Comparison of ENCODE assay signal across 10 mouse cellular contexts in the genomic region with DNA sequence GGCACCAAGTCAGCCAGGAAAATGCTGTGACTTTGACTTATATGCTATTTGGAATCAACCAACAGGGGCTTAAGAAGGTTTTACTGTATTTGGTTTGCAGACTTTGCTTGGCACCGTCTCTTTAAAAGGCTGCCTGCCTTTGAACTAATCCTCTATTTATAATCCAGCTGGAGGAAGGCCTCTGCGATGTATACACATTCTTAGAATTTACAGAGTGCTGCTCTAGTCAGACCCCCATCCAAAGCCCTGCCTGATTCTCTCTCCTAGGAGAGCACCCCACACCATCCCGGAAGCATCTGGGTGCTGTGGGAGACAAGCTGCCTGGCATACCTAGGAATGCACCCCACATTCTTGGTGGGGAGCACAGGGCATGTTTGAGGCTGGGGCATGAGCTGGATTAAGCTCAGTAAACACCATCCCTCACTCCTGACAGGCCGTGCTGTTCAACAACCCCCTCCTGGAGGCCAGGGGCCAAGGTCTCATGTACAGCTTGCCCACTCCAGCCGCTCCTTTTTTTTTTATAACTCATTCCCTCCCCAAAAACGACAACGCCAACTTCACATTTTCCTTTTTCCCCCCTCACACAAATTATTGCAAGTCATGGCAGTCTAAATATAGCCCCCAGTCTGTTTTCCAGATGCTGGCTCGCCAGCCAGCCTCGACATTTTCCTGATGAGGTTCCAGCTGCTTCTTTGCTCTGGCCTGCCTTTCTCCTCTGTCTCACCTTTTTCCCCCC.
DNase-seq lines count a peak whose midpoint lies in the region; ATAC-seq and TF ChIP-seq lines count a peak whose summit lies in the region.
"Had no signal": no experiment of that assay in that cellular context is flagged by ENCODE, and none has a peak within 500 bp of the region (broad histone marks: within the 10 kb centered on the region; RNA-seq: fewer than 3 reads in every experiment).

No protein-coding gene starts in this region.

- WGBS in neural tube, embryonic 13.5 days = 60% methylated on average over 9 of the region's 9 CpGs

- peaks cover 49% of the 10 kb centered on the region for H3K4me1 ChIP-seq in neural tube, embryonic 13.5 days (replicated peaks)

- no peaks in the 10 kb centered on the region for H3K27me3 ChIP-seq in neural tube, embryonic 13.5 days

- H3K9me3 ChIP-seq in neural tube, embryonic 13.5 days = no peaks in the 10 kb centered on the region

- DNase-seq in gastrocnemius, adult 2 months = no peak
- DNase-seq in gastrocnemius, adult 18-20 months (ENCODE audit: low spot score) = no peak
- no peak for DNase-seq in neural tube, embryonic 10.5 days (ENCODE audit: extremely low spot score, low spot score)
- DNase-seq in liver = peak; percentile 33
- peak; percentile 85 for DNase-seq in yolk sac, embryonic 10.5 days (ENCODE audit: low spot score)
- DNase-seq in thymus, postnatal 4 days = no peak
- no peak for DNase-seq in left cerebral cortex, adult 9 months (ENCODE audit: low spot score in 2 of 2)
- DNase-seq: cerebellum, postnatal 10 days; thymus, adult 18-20 months had no signal

- no peak for TF ChIP-seq CTCF in gastrocnemius, adult 2 months (IDR thresholded peaks at IDR 0.05)

- no peak for ATAC-seq in neural tube, embryonic 13.5 days (ENCODE audit: low read depth)

- H3K27ac ChIP-seq in gastrocnemius, adult 2 months = peak overlapping the region; percentile 87
- H3K27ac ChIP-seq in neural tube, embryonic 13.5 days (replicated peaks) = 0 out of 2 replicates have a peak overlapping the region, but pooled peaks have one; percentile 19

- H3K4me2 ChIP-seq in neural tube, embryonic 13.5 days = no peak overlapping the region

- intact Hi-C loops in gastrocnemius, adult 2 months (cut with DNase I) = no loop called here

- no peak overlapping the region for H3K9ac ChIP-seq in neural tube, embryonic 13.5 days

- 0 out of 2 replicates have a peak overlapping the region, but pooled peaks have one; percentile 15 for H3K4me3 ChIP-seq in gastrocnemius, adult 2 months
- no peak overlapping the region for H3K4me3 ChIP-seq in neural tube, embryonic 13.5 days

- H3K36me3 ChIP-seq in neural tube, embryonic 13.5 days = no peaks in the 10 kb centered on the region

Comparison
In these comparisons a context has a peak if more than half of its experiments do, and no peak if none do; other contexts are left out.
1. DNase-seq: peak in liver (single experiment) and yolk sac, embryonic 10.5 days (single experiment); none in gastrocnemius, adult 2 months (single experiment), gastrocnemius, adult 18-20 months (single experiment), neural tube, embryonic 10.5 days (single experiment), thymus, postnatal 4 days (single experiment) and left cerebral cortex, adult 9 months (0 of 2).